Mouse (Mus musculus): ENCODE measurements at regions not wholly inside any gene's neighbourhood (a gene's known extent, or its start where the extent isn't known, plus 50 kb on each side); places are given as distances from the start of the nearest gene placed in this dataset.

- ATAC-seq (ENCODE audit: extremely low read depth, insufficient number of reproducible peaks, low FRiP score, poor library complexity, severe bottlenecking) (no peak), DNase-seq (ENCODE audit: low spot score) (no peak)
- no peak overlapping the region for H3K4me3 ChIP-seq (ENCODE audit: low read depth, low read length)
- H3K4me1 ChIP-seq (ENCODE audit: insufficient read depth, low read depth, low read length): peaks cover 3% of the 10 kb centered on the region; the same call in 1 of the 2 replicates
- H3K27me3 ChIP-seq (ENCODE audit: insufficient read depth, low read length): peaks cover 16% of the 10 kb centered on the region
- H3K9me3 ChIP-seq (replicated peaks): no peaks in the 10 kb centered on the region
- no peak for TF ChIP-seq GATA2 (IDR thresholded peaks at IDR 0.05; ENCODE audit: borderline replicate concordance, low read depth, low read length)
- TF ChIP-seq POLR2AphosphoS5 (IDR thresholded peaks at IDR 0.05; ENCODE audit: insufficient replicate concordance, low read depth, low read length): no peak
- no peak for TF ChIP-seq TAL1 (conservative IDR thresholded peaks at IDR 0.05; ENCODE audit: low read depth, low read length)
- no peak for TF ChIP-seq CTCF (IDR thresholded peaks at IDR 0.05; ENCODE audit: low read depth, low read length)
- TF ChIP-seq GATA1 (IDR thresholded peaks at IDR 0.05; ENCODE audit: borderline replicate concordance, low read length): no peak
- H3K36me3 ChIP-seq (replicated peaks): no peaks in the 10 kb centered on the region
These were observed 153.0 kb upstream of the Med13l start for GRCm38 (mm10) chr5:118407451-118407850.

- Histone ChIP-seq H3K36me3 (replicated peaks) (no peaks in the 10 kb centered on the region), H3K9me3 (replicated peaks) (no peaks in the 10 kb centered on the region), H3K27me3 (ENCODE audit: insufficient read depth, low read length) (peaks cover 18% of the 10 kb centered on the region), H3K4me1 (ENCODE audit: insufficient read depth, low read depth, low read length) (peaks cover 3% of the 10 kb centered on the region; the same call in 1 of the 2 replicates), H3K4me3 (ENCODE audit: low read depth, low read length) (no peak overlapping the region)
- ATAC-seq (ENCODE audit: extremely low read depth, insufficient number of reproducible peaks, low FRiP score, poor library complexity, severe bottlenecking) (no peak), DNase-seq (ENCODE audit: low spot score) (no peak)
- TF ChIP-seq CTCF (IDR thresholded peaks at IDR 0.05; ENCODE audit: low read depth, low read length) (no peak), GATA2 (IDR thresholded peaks at IDR 0.05; ENCODE audit: borderline replicate concordance, low read depth, low read length) (no peak), POLR2AphosphoS5 (IDR thresholded peaks at IDR 0.05; ENCODE audit: insufficient replicate concordance, low read depth, low read length) (no peak), TAL1 (conservative IDR thresholded peaks at IDR 0.05; ENCODE audit: low read depth, low read length) (no peak), GATA1 (IDR thresholded peaks at IDR 0.05; ENCODE audit: borderline replicate concordance, low read length) (no peak)
These were observed 152.5 kb upstream of the Med13l start for GRCm38 (mm10) chr5:118407973-118408372.

GRCm38 (mm10) chr5:118408826-118409225 is 151.7 kb upstream of the Med13l start:
- Histone ChIP-seq H3K27me3 (ENCODE audit: insufficient read depth, low read length) (peaks cover 22% of the 10 kb centered on the region), H3K9me3 (replicated peaks) (no peaks in the 10 kb centered on the region), H3K4me1 (ENCODE audit: insufficient read depth, low read depth, low read length) (peaks cover 3% of the 10 kb centered on the region; the same call in 1 of the 2 replicates), H3K4me3 (ENCODE audit: low read depth, low read length) (no peak overlapping the region), H3K36me3 (replicated peaks) (no peaks in the 10 kb centered on the region)
- TF ChIP-seq CTCF (IDR thresholded peaks at IDR 0.05; ENCODE audit: low read depth, low read length) (no peak), TAL1 (conservative IDR thresholded peaks at IDR 0.05; ENCODE audit: low read depth, low read length) (no peak), GATA2 (IDR thresholded peaks at IDR 0.05; ENCODE audit: borderline replicate concordance, low read depth, low read length) (no peak), POLR2AphosphoS5 (IDR thresholded peaks at IDR 0.05; ENCODE audit: insufficient replicate concordance, low read depth, low read length) (no peak), GATA1 (IDR thresholded peaks at IDR 0.05; ENCODE audit: borderline replicate concordance, low read length) (no peak)
- ATAC-seq (ENCODE audit: extremely low read depth, insufficient number of reproducible peaks, low FRiP score, poor library complexity, severe bottlenecking) (no peak), DNase-seq (ENCODE audit: low spot score) (no peak)

GRCm38 (mm10) chr5:118413428-118414282 is 146.8 kb upstream of the Med13l start:
- TF ChIP-seq GATA2 (IDR thresholded peaks at IDR 0.05; ENCODE audit: borderline replicate concordance, low read depth, low read length): no peak
- no peak for TF ChIP-seq TAL1 (conservative IDR thresholded peaks at IDR 0.05; ENCODE audit: low read depth, low read length)
- TF ChIP-seq GATA1 (IDR thresholded peaks at IDR 0.05; ENCODE audit: borderline replicate concordance, low read length): no peak
- no peak for TF ChIP-seq POLR2AphosphoS5 (IDR thresholded peaks at IDR 0.05; ENCODE audit: insufficient replicate concordance, low read depth, low read length)
- no peak overlapping the region for H3K4me3 ChIP-seq (ENCODE audit: low read depth, low read length)

GRCm38 (mm10) chr5:118419344-118420037 is 141.0 kb upstream of the Med13l start:
- no peak for TF ChIP-seq POLR2AphosphoS5 (IDR thresholded peaks at IDR 0.05; ENCODE audit: insufficient replicate concordance, low read depth, low read length)
- Histone ChIP-seq H3K4me1 (ENCODE audit: insufficient read depth, low read depth, low read length) (peaks cover 2% of the 10 kb centered on the region; the same call in 1 of the 2 replicates), H3K4me3 (ENCODE audit: low read depth, low read length) (no peak overlapping the region), H3K27me3 (ENCODE audit: insufficient read depth, low read length) (peaks cover 45% of the 10 kb centered on the region), H3K9me3 (replicated peaks) (no peaks in the 10 kb centered on the region), H3K36me3 (replicated peaks) (no peaks in the 10 kb centered on the region)
- DNase-seq (ENCODE audit: low spot score) (no peak), ATAC-seq (ENCODE audit: extremely low read depth, insufficient number of reproducible peaks, low FRiP score, poor library complexity, severe bottlenecking) (no peak)

More at GRCm38 (mm10) chr5:118413428-118414282, 146.8 kb upstream of the Med13l start:
- DNase-seq (ENCODE audit: low spot score) (peak; percentile 20), ATAC-seq (ENCODE audit: extremely low read depth, insufficient number of reproducible peaks, low FRiP score, poor library complexity, severe bottlenecking) (peak; percentile 54)
- H3K4me1 ChIP-seq (ENCODE audit: insufficient read depth, low read depth, low read length): 0 out of 2 replicates have a peak, but pooled peaks cover 3% of the 10 kb centered on the region
- peaks cover 35% of the 10 kb centered on the region for H3K27me3 ChIP-seq (ENCODE audit: insufficient read depth, low read length)
- no peaks in the 10 kb centered on the region for H3K9me3 ChIP-seq (replicated peaks)
- H3K36me3 ChIP-seq (replicated peaks): no peaks in the 10 kb centered on the region

Data from G1E (cell line).